Mouse (Mus musculus) gastrocnemius, adult 18-20 months (tissue): ENCODE data around the gene Fah. TPM values are rescaled to one million over a fixed set of nuclear protein-coding genes. Genes with fewer than 3 reads are reported as not detected.
A peak's percentile ranks its signal among the peaks of the same experiment; 100 is the strongest.

Experiments
- DNase-seq: peaks from one replicate; pipeline ENCODE4 v3.0.0; 2021; ENCODE audit warnings: low spot score
- total RNA-seq, 2 experiments: library from RNA; stranded (reverse); gene quantifications; 2 replicates each; pipeline ENCODE4 v1.2.3; 2021

Fah gene
- total RNA-seq, 2 experiments from 2014 or later = 1.8 to 3.0 TPM

GRCm38 (mm10) chr7:84596002-84596401, 10.5 kb downstream of the Fah start:
- no peak for DNase-seq

- DNase-seq = no peak
These were observed 11.6 kb downstream of the Fah start for GRCm38 (mm10) chr7:84594917-84595303.

DNA sequence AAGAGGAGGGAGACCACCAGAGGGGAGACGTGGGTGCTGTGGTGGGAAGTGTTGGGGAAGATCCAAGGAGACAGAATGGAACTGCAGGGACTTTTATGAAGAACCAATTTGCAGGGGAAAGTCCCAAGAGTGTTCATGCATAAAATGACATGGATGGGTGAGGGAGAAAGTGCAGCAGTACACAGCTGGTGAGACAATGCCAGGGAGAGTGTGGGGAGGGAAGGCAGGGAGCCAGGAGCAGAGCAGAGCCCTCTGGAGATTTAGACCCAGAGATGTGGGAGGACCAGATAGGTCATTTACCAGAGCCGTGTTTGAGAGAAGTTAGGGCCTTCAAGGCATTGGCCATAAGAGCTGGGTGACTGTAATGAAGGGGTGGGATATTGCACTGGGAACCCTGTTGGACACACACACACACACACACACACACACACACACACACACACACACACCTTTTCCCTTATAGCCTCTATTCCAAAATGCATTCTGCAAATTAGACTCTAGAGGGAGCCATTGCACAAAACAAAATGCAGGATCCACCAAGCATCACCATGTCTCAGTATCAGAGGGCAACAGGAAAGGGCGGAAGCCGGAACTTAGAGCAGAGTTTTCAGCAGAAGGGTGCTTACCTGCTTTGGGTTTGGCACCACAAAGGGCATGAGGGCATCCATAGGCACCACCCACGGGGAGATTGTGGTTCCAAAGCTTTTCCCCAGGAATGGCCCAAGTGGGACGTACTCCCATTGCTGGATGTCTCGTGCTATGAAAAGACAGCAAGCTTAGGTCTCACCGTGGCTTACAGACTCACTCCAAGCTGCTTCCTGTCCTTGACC, 12.2 kb downstream of the Fah start:
- DNase-seq = peak; percentile 32

- no peak for DNase-seq
These were observed 15.2 kb downstream of the Fah start for GRCm38 (mm10) chr7:84591347-84591746.

DNA sequence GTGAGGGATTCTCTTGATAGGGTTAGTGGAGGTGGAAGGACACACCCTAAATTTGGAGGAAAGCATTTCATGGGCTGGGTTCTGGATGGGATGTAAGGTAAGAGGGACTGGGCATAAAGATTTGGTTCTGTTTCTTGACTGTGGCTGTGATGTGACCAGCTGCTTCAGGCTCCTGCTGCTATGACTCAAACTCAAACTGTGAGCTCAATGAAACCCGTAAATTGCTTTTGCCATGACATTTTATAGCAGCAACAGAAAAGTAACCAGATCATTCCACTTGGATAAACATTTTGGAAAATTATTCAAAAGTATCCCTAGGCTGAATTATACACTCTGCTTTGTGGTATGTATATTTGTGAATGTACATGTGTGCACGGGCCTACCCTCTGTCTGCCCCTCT, 15.9 kb downstream of the Fah start:
- no peak for DNase-seq

DNA sequence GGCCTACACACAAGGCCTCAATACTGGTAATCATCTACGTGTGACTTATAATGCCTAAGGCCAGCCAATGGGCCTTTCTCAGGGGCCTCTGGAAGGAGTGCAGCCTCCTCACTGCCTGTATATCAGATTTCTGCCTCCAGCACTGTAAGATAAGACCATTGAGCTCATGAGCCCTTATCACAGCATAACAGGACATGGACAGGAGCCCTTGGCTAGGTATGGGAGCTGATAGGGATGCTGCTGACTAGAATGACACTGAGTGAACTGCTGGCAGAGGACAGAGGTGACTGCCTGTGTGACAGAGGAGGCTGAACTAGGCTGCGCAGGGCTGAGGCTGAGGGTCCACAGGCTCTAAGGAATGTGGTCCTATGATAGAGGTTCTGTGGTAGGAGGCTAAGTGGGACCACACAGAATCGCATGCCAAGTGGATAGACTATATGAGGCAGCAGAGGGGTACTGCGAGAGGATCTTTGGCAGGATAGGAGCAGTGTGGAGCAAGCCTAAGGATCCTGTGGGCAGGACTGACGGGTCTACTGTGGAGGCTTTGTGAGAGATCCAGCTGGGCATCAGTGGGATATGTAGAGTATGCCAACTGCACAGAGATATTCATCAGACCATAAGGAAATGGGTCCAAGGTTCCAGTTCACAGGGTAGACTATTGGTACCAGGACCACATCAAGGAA, 19.3 kb downstream of the Fah start:
- no peak for DNase-seq

GRCm38 (mm10) chr7:84586360-84587100, 20.0 kb downstream of the Fah start:
- no peak for DNase-seq

DNA sequence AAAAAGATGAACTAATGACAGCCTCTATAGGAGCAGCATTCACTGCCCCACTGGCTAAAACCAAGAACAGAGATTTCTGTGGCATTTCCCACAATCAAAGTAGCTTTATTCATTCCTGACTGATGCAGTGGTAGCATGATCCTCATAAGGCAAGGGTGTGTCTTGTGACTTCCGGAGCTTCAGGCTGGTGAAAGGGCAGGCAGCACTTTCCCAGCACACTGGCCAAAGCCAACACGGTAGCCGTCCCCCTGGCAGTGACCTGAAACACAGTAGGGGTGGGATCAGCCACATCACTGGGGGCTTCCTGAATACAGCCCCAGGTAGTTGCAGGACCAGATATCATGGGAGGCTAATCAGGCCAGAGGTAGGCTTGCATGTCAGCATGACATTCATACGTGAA, 21.4 kb downstream of the Fah start:
- no peak for DNase-seq

DNA sequence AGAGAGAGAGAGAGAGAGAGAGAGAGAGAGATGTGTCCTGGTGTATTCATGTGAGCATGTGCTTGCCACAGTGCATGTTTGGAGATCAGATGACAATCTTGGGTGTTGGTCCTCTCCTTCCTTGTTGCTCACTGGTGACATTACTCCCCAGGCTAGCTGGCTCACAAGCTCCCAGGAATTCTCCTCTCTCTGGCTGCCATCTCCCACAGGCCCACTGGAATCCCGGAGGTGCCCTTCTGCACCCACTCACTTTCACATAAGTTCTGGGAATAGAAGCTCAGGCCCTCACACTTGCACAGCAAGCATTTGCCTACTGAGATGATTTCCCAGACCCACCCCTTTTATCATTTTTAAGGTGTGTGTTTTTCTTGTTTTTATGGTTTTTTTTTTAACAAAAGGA, 26.8 kb downstream of the Fah start:
- DNase-seq = no peak

DNA sequence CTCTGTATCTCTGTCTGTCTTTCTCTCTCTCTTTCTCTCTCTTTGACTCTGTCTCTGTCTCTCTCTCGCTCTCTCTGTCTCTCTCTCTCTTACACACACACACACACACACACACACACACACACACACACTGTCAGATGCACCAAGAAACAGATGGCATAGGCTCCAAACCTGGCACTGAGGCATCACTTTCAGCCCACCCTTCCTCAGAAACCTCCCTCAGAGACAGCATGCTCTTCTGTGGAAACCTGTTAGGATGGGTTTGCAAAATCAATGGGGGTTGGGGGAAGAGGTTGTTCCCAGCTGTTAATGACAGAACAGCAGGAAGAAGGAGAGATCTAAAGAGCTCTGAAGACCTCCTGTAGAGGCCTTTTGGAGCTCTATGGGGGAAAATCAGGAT, 27.7 kb downstream of the Fah start:
- DNase-seq = no peak

DNA sequence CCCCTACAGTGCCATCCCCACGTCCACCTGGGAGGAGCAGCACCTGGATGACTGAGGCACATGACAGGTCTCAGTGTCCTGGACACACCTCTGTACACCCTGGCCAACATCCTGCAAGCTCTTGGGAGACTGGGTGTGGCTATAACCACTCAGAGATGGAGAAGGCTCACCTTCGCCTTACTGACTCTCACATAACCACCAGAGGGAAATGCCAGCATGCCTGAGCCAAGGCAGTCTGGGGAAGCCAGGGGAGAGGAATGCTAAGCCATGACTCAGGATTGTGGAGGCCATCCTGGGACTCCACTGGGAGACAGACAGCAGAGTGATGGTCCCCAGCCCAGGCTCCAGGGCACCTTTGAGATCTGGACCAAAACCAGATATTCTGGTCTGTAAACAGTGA, 29.5 kb downstream of the Fah start:
- no peak for DNase-seq

- no peak for DNase-seq
These were observed 40.3 kb downstream of the Fah start for GRCm38 (mm10) chr7:84566200-84566599.

DNA sequence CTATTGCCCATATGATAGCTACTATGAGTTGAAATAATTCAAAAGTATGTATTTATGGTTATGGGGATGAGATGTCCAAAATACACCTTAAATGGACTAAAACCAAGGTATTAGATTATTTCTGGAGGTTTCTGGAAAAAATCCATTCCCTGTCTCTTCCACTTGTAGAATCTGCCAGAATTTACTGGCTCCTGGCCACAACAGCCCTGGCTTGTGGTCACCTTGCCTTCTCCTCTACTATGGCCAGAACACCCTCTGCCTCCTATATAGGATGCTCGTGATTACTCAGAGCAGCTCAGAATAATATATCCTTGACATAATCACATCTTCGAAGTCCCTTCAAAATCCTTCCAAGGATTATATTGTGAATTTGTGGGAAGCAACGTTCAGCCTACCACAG, 42.3 kb downstream of the Fah start:
- DNase-seq = no peak

GRCm38 (mm10) chr7:84560500-84560899, 46.0 kb downstream of the Fah start:
- no peak for DNase-seq

DNA sequence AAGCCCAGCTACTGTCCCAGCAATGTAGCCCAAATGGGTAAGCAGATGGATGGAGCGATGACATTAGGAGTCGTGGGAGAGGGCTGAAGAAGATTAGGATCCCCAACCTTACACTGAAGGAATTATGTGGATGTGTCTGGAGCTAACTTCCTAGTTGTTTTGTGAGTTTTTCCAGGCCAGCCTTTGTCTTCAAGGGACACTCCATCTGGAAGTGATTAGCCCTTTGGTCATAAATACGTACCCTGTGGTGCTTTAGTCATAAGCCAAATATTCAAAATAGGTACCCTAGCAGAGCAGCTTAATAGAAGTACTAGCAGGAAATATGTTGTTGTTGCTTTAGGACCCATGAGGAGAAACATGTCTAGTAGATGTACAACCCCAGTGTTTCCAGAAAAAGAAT, 49.2 kb downstream of the Fah start:
- DNase-seq = no peak

DNA sequence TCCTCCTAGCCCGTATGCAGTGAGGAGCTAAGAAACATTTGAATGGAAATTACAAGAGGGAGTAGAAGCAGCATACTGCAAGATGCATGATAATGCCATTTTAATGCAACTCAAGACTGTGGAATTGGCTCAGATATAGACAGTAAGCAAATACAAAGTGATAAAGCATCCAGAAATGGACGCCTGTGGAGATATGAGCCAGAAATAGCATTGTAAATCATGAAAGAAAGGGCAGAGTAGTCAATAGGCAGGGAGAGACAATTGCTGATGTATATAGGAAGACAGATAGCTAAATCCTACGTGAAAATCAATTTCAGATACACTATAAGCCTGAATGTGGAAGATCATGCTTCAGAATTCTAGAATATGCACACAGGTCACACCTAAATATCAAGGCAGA, 51.2 kb downstream of the Fah start:
- DNase-seq = no peak

DNA sequence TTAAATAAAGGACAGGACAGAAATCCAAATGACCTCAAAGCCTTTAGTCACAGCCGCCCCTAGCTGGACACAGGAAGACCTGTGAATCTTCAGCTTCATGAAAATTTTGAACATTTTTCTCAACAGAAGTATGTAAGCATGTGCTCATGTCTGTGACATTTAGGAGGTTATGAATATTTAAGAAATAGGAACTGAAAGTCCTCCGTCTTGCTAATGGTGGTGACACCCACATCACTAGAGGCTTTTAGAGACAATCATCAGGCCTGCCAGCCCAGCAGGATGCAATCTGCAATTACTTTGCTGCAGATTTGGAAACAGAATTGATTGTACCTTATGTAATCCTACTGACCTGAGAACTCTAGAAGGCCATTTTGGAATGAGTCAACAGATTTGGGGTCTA, 55.0 kb downstream of the Fah start:
- DNase-seq = no peak

GRCm38 (mm10) chr7:84546667-84547066, 59.9 kb downstream of the Fah start:
- no peak for DNase-seq

- no peak for DNase-seq
These were observed 61.6 kb downstream of the Fah start for GRCm38 (mm10) chr7:84544946-84545345.
